Mouse (Mus musculus): ENCODE results near the gene Grip1. TPM values are rescaled to one million over a fixed set of nuclear protein-coding genes. Genes with fewer than 3 reads are reported as not detected.

Grip1 gene
- polyA plus RNA-seq, 1 experiment from 2014 or later = 2.8 TPM

GRCm38 (mm10) chr10:120060579-120061237, 607.1 kb downstream of the Grip1 start:
- Histone ChIP-seq H3K36me3 (no peaks in the 10 kb centered on the region), H3K27me3 (ENCODE audit: low read depth, poor library complexity, severe bottlenecking) (no peaks in the 10 kb centered on the region), H3K4me1 (no peaks in the 10 kb centered on the region), H3K4me3 (no peak overlapping the region), H3K27ac (no peak overlapping the region), H3K9me3 (replicated peaks) (no peaks in the 10 kb centered on the region)
- no peak for DNase-seq (ENCODE audit: low spot score)
- WGBS = 90% methylated on average over 10 of the region's 10 CpGs

GRCm38 (mm10) chr10:120061238-120062130, 607.9 kb downstream of the Grip1 start:
- Histone ChIP-seq H3K9me3 (replicated peaks) (no peaks in the 10 kb centered on the region), H3K36me3 (no peaks in the 10 kb centered on the region), H3K4me3 (no peak overlapping the region), H3K27me3 (ENCODE audit: low read depth, poor library complexity, severe bottlenecking) (no peaks in the 10 kb centered on the region), H3K4me1 (no peaks in the 10 kb centered on the region), H3K27ac (no peak overlapping the region)
- DNase-seq (ENCODE audit: low spot score) = no peak
- 84% methylated on average over 24 of the region's 24 CpGs for WGBS

GRCm38 (mm10) chr10:120064424-120064823, 610.8 kb downstream of the Grip1 start:
- no peak overlapping the region for H3K4me3 ChIP-seq
- DNase-seq (ENCODE audit: low spot score) = peak; percentile 72
- 30% methylated on average over 5 of the region's 5 CpGs for WGBS
- H3K9me3 ChIP-seq (replicated peaks) = no peaks in the 10 kb centered on the region
- H3K4me1 ChIP-seq = no peaks in the 10 kb centered on the region
- no peaks in the 10 kb centered on the region for H3K36me3 ChIP-seq
- no peaks in the 10 kb centered on the region for H3K27me3 ChIP-seq (ENCODE audit: low read depth, poor library complexity, severe bottlenecking)
- H3K27ac ChIP-seq = no peak overlapping the region

- DNase-seq (ENCODE audit: low spot score) = no peak
- WGBS = 96% methylated on average over 10 of the region's 10 CpGs
- no peaks in the 10 kb centered on the region for H3K36me3 ChIP-seq
- H3K27ac ChIP-seq = no peak overlapping the region
- H3K4me3 ChIP-seq = no peak overlapping the region
- no peaks in the 10 kb centered on the region for H3K9me3 ChIP-seq (replicated peaks)
- H3K27me3 ChIP-seq (ENCODE audit: low read depth, poor library complexity, severe bottlenecking) = no peaks in the 10 kb centered on the region
- no peaks in the 10 kb centered on the region for H3K4me1 ChIP-seq
Observed at GRCm38 (mm10) chr10:120066319-120066718, 612.7 kb downstream of the Grip1 start.

GRCm38 (mm10) chr10:120077850-120078249, 624.2 kb downstream of the Grip1 start:
- Histone ChIP-seq H3K4me3 (no peak overlapping the region), H3K27ac (no peak overlapping the region), H3K36me3 (no peaks in the 10 kb centered on the region), H3K4me1 (peaks cover 8% of the 10 kb centered on the region), H3K27me3 (ENCODE audit: low read depth, poor library complexity, severe bottlenecking) (no peaks in the 10 kb centered on the region), H3K9me3 (replicated peaks) (no peaks in the 10 kb centered on the region)
- 82% methylated on average over 3 of the region's 3 CpGs for WGBS
- no peak for DNase-seq (ENCODE audit: low spot score)

- no peak overlapping the region for H3K27ac ChIP-seq
- no peak overlapping the region for H3K4me3 ChIP-seq
- H3K36me3 ChIP-seq = peaks cover 76% of the 10 kb centered on the region
- no peaks in the 10 kb centered on the region for H3K9me3 ChIP-seq (replicated peaks)
- no peaks in the 10 kb centered on the region for H3K27me3 ChIP-seq (ENCODE audit: low read depth, poor library complexity, severe bottlenecking)
- no peaks in the 10 kb centered on the region for H3K4me1 ChIP-seq
- no peak for DNase-seq (ENCODE audit: low spot score)
- WGBS = 93% methylated on average over 12 of the region's 12 CpGs
Observed at GRCm38 (mm10) chr10:120092548-120092947, 638.9 kb downstream of the Grip1 start.

GRCm38 (mm10) chr10:120095136-120095535, 641.5 kb downstream of the Grip1 start:
- peaks cover 57% of the 10 kb centered on the region for H3K36me3 ChIP-seq
- DNase-seq (ENCODE audit: low spot score) = no peak

GRCm38 (mm10) chr10:120095716-120096115, 642.1 kb downstream of the Grip1 start:
- H3K9me3 ChIP-seq (replicated peaks) = no peaks in the 10 kb centered on the region
- H3K27ac ChIP-seq = no peak overlapping the region
- H3K27me3 ChIP-seq (ENCODE audit: low read depth, poor library complexity, severe bottlenecking) = no peaks in the 10 kb centered on the region
- no peak for DNase-seq (ENCODE audit: low spot score)
- H3K4me3 ChIP-seq = no peak overlapping the region
- H3K4me1 ChIP-seq = no peaks in the 10 kb centered on the region
- H3K36me3 ChIP-seq = peaks cover 59% of the 10 kb centered on the region
- WGBS = 92% methylated on average over 5 of the region's 5 CpGs

More at GRCm38 (mm10) chr10:120095136-120095535, 641.5 kb downstream of the Grip1 start:
- H3K4me1 ChIP-seq = no peaks in the 10 kb centered on the region
- H3K27ac ChIP-seq = no peak overlapping the region
- 88% methylated on average over 9 of the region's 9 CpGs for WGBS
- no peaks in the 10 kb centered on the region for H3K9me3 ChIP-seq (replicated peaks)
- no peaks in the 10 kb centered on the region for H3K27me3 ChIP-seq (ENCODE audit: low read depth, poor library complexity, severe bottlenecking)
- H3K4me3 ChIP-seq = no peak overlapping the region

GRCm38 (mm10) chr10:120097564-120097963, 643.9 kb downstream of the Grip1 start:
- Histone ChIP-seq H3K9me3 (replicated peaks) (no peaks in the 10 kb centered on the region), H3K27ac (no peak overlapping the region), H3K4me1 (no peaks in the 10 kb centered on the region), H3K36me3 (peaks cover 50% of the 10 kb centered on the region), H3K27me3 (ENCODE audit: low read depth, poor library complexity, severe bottlenecking) (no peaks in the 10 kb centered on the region), H3K4me3 (no peak overlapping the region)
- WGBS = 95% methylated on average over 5 of the region's 5 CpGs
- DNase-seq (ENCODE audit: low spot score) = no peak

- Histone ChIP-seq H3K27me3 (ENCODE audit: low read depth, poor library complexity, severe bottlenecking) (no peaks in the 10 kb centered on the region), H3K4me3 (no peak overlapping the region), H3K4me1 (no peaks in the 10 kb centered on the region), H3K36me3 (peaks cover 51% of the 10 kb centered on the region), H3K9me3 (replicated peaks) (no peaks in the 10 kb centered on the region), H3K27ac (no peak overlapping the region)
- WGBS = 95% methylated on average over 1 of the region's 1 CpGs
- DNase-seq (ENCODE audit: low spot score) = no peak
Observed at GRCm38 (mm10) chr10:120100806-120101205, 647.2 kb downstream of the Grip1 start.

GRCm38 (mm10) chr10:120111691-120112319, 658.2 kb downstream of the Grip1 start:
- no peaks in the 10 kb centered on the region for H3K9me3 ChIP-seq (replicated peaks)
- no peak overlapping the region for H3K27ac ChIP-seq
- no peaks in the 10 kb centered on the region for H3K27me3 ChIP-seq (ENCODE audit: low read depth, poor library complexity, severe bottlenecking)
- peak overlapping the region; percentile 85 for H3K4me3 ChIP-seq
- H3K4me1 ChIP-seq = peaks cover 9% of the 10 kb centered on the region; the same call in 1 of the 2 replicates
- WGBS = 84% methylated on average over 3 of the region's 3 CpGs
- no peak for DNase-seq (ENCODE audit: low spot score)
- H3K36me3 ChIP-seq = peaks cover 11% of the 10 kb centered on the region

- peak; percentile 96 for DNase-seq (ENCODE audit: low spot score)
- WGBS = under 1% methylated on average over 55 of the region's 55 CpGs
- peaks cover 9% of the 10 kb centered on the region; the same call in 1 of the 2 replicates for H3K4me1 ChIP-seq
- peak within 1 kb of the TSS; percentile 87 for H3K27ac ChIP-seq
- 0 out of 2 replicates have a peak, but pooled peaks cover 3% of the 10 kb centered on the region for H3K36me3 ChIP-seq
- no peaks in the 10 kb centered on the region for H3K9me3 ChIP-seq (replicated peaks)
- no peaks in the 10 kb centered on the region for H3K27me3 ChIP-seq (ENCODE audit: low read depth, poor library complexity, severe bottlenecking)
- H3K4me3 ChIP-seq = peak within 1 kb of the TSS; percentile 85
Observed at GRCm38 (mm10) chr10:120112507-120113396, 659.1 kb downstream of the Grip1 start, which contains the start of gene Helb. TSS of gene Helb (minus strand) at chr10:120112987.

Measured in limb, embryonic 10.5 days (tissue).